Mouse (Mus musculus): ENCODE measurements around the gene Zfp972.
"Not testable (repeated sequence)": the region's sequence is repeated elsewhere in the genome, so short reads cannot be mapped to it uniquely, and the experiment has no call there.

GRCm38 (mm10) chr2:177887743-177888142 is 37.7 kb downstream of the Zfp972 start:
- not testable (repeated sequence) for TF ChIP-seq CTCF (IDR thresholded peaks at IDR 0.05; ENCODE audit: low read depth, low read length); POLR2A (IDR thresholded peaks at IDR 0.05; ENCODE audit: borderline replicate concordance, low read depth, low read length)

Measured in bone marrow macrophage, adult 2 months (primary cell).